Mouse (Mus musculus) MEL (cell line): Measurements from ENCODE around the gene Zfp668.

Experiments
- CTCF ChIP-seq, 3 experiments: IDR thresholded peaks in 2 of 3; conservative IDR thresholded peaks in 1 of 3; 2 replicates each; pipeline ENCODE4 v1.5.1; 2011 to 2012; ENCODE audit warnings: low read length in 3 of 3, low read depth in 2 of 3, mild to moderate bottlenecking in 2 of 3, improper control_type of control experiment in 1 of 3, inconsistent platforms in 1 of 3, mixed read lengths in 1 of 3, moderate library complexity in 1 of 3; ENCODE audit not compliant: control insufficient read depth in 1 of 3, insufficient read depth in 1 of 3, poor library complexity in 1 of 3, severe bottlenecking in 1 of 3
- EP300 ChIP-seq, 2 experiments: IDR thresholded peaks; 2 replicates each; pipeline ENCODE4 v1.6.1; 2011; ENCODE audit warnings: improper control_type of control experiment in 2 of 2, low read length in 2 of 2, low read depth in 1 of 2, mild to moderate bottlenecking in 1 of 2
- GATA1 ChIP-seq: IDR thresholded peaks from 2 replicates; pipeline ENCODE4 v1.6.1; 2011; ENCODE audit warnings: low read depth, low read length, improper control_type of control experiment
- POLR2A ChIP-seq, 2 experiments: IDR thresholded peaks; 2 replicates each; pipeline ENCODE4 v1.6.1; 2011 to 2012; ENCODE audit warnings: low read length in 2 of 2, mild to moderate bottlenecking in 2 of 2, control low read depth in 1 of 2, improper control_type of control experiment in 1 of 2, low read depth in 1 of 2, moderate library complexity in 1 of 2; ENCODE audit not compliant: control insufficient read depth in 1 of 2, insufficient read depth in 1 of 2, poor library complexity in 1 of 2
- TAL1 ChIP-seq: IDR thresholded peaks from 2 replicates; pipeline ENCODE4 v1.6.1; 2012; ENCODE audit warnings: mild to moderate bottlenecking, inconsistent platforms, low read length, moderate library complexity, mixed read lengths
- TBP ChIP-seq: IDR thresholded peaks from 2 replicates; pipeline ENCODE4 v1.8.0; 2011; ENCODE audit warnings: low read depth, low read length, improper control_type of control experiment

DNA sequence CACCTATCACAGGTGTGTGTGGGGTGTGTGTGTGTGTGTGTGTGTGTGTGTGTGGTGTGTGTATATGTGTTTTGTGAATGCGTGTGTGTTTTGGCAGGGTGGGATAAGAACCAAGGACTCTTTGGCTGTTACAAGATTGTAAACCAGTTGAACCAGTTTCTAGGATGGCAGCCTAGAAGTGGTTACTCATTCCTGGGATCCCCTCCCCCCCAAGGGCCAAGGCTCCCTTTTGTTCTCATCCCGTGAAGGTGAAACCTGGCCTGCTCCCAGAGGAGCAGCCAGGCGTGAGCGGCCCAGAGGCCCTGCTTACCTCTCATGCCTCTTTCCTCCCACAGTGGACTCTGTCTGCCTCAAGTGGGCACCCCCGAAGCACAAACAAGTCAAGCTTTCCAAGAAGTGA, 48.6 kb upstream of the Zfp668 start:
- TF ChIP-seq CTCF (IDR thresholded peaks at IDR 0.05 in 2 of 3, conservative IDR thresholded peaks at IDR 0.05 in 1 of 3; ENCODE audit: control insufficient read depth in 1 of 3, insufficient read depth in 1 of 3, low read depth in 2 of 3, low read length in 3 of 3, poor library complexity in 1 of 3, severe bottlenecking in 1 of 3) (no peak), TAL1 (no peak), GATA1 (no peak), EP300 (IDR thresholded peaks at IDR 0.05; ENCODE audit: low read depth in 1 of 2, low read length in 2 of 2) (no peak), POLR2A (IDR thresholded peaks at IDR 0.05; ENCODE audit: control insufficient read depth in 1 of 2, insufficient read depth in 1 of 2, low read depth in 1 of 2, low read length in 2 of 2, poor library complexity in 1 of 2) (no peak), TBP (no peak)
